Mouse (Mus musculus): Measurements from ENCODE around the gene Cttnbp2nl. TPM values are rescaled to one million over a fixed set of nuclear protein-coding genes. Genes with fewer than 3 reads are reported as not detected.

Cttnbp2nl gene
- polyA plus RNA-seq (2015; fragmentation: Nextera tagmentation; extraction: Ambion mirVana), result 32.9 and 34.5 TPM in 2 replicates

GRCm38 (mm10) chr3:105052937-105053697, at the start of gene Cttnbp2nl:
TSS of gene Cttnbp2nl (minus strand) at chr3:105053146.
- H3K9me3 ChIP-seq, result no peaks in the 10 kb centered on the region
- ATAC-seq (ENCODE audit: borderline replicate concordance, extremely low read depth, low FRiP score, low TSS enrichment), result peak; percentile 96
- 3% methylated on average over 29 of the region's 31 CpGs for WGBS
- no peaks in the 10 kb centered on the region for H3K36me3 ChIP-seq
- peak within 1 kb of the TSS; percentile 72 for H3K9ac ChIP-seq
- peak within 1 kb of the TSS; percentile 86 for H3K27ac ChIP-seq
- H3K27me3 ChIP-seq, result no peaks in the 10 kb centered on the region
- H3K4me3 ChIP-seq, result peak within 1 kb of the TSS; percentile 85
- H3K4me2 ChIP-seq, result peak within 1 kb of the TSS; percentile 84
- peaks cover 39% of the 10 kb centered on the region for H3K4me1 ChIP-seq

DNA sequence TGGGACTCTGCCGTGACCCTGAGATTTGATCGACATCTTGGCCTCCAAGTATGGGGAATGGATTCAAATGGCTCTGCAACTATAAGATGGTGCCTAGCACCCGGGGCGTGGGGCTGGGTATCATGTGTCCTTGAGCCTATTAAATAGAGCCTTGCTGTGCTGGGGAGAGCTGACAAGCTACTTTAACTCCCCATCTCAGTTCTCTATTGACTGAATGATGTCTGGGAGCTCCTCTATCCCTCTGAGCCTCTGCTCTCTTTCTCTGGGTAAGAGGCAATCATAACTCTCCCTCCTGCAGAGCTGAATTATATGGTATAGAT, 47.3 kb upstream of the Cttnbp2nl start:
- no peaks in the 10 kb centered on the region for H3K9me3 ChIP-seq
- no peaks in the 10 kb centered on the region for H3K4me1 ChIP-seq
- no peak overlapping the region for H3K4me2 ChIP-seq
- no peak for ATAC-seq (ENCODE audit: borderline replicate concordance, extremely low read depth, low FRiP score, low TSS enrichment)
- H3K36me3 ChIP-seq, result no peaks in the 10 kb centered on the region
- H3K9ac ChIP-seq, result no peak overlapping the region
- no peaks in the 10 kb centered on the region for H3K27me3 ChIP-seq
- no peak overlapping the region for H3K27ac ChIP-seq
- no peak overlapping the region for H3K4me3 ChIP-seq
- 66% methylated on average over 4 of the region's 4 CpGs for WGBS

- 28% methylated on average over 15 of the region's 15 CpGs for WGBS
- no peak for ATAC-seq (ENCODE audit: borderline replicate concordance, extremely low read depth, low FRiP score, low TSS enrichment)
- H3K4me3 ChIP-seq, result no peak overlapping the region
- no peak overlapping the region for H3K4me2 ChIP-seq
- H3K27me3 ChIP-seq, result no peaks in the 10 kb centered on the region
- H3K27ac ChIP-seq, result no peak overlapping the region
- H3K9ac ChIP-seq, result no peak overlapping the region
- H3K9me3 ChIP-seq, result no peaks in the 10 kb centered on the region
- H3K36me3 ChIP-seq, result no peaks in the 10 kb centered on the region
- no peaks in the 10 kb centered on the region for H3K4me1 ChIP-seq
Measured at GRCm38 (mm10) chr3:105099526-105100269, 46.8 kb upstream of the Cttnbp2nl start.

- Histone ChIP-seq H3K4me2 (no peak overlapping the region), H3K4me1 (no peaks in the 10 kb centered on the region), H3K9ac (no peak overlapping the region), H3K9me3 (no peaks in the 10 kb centered on the region), H3K4me3 (no peak overlapping the region), H3K36me3 (no peaks in the 10 kb centered on the region), H3K27ac (no peak overlapping the region), H3K27me3 (no peaks in the 10 kb centered on the region)
- ATAC-seq (ENCODE audit: borderline replicate concordance, extremely low read depth, low FRiP score, low TSS enrichment), result no peak
- 72% methylated on average over 4 of the region's 4 CpGs for WGBS
Measured at GRCm38 (mm10) chr3:105097581-105097980, 44.6 kb upstream of the Cttnbp2nl start.

GRCm38 (mm10) chr3:105095026-105095425, 42.1 kb upstream of the Cttnbp2nl start:
- WGBS, result 68% methylated on average over 5 of the region's 5 CpGs
- H3K9me3 ChIP-seq, result no peaks in the 10 kb centered on the region

DNA sequence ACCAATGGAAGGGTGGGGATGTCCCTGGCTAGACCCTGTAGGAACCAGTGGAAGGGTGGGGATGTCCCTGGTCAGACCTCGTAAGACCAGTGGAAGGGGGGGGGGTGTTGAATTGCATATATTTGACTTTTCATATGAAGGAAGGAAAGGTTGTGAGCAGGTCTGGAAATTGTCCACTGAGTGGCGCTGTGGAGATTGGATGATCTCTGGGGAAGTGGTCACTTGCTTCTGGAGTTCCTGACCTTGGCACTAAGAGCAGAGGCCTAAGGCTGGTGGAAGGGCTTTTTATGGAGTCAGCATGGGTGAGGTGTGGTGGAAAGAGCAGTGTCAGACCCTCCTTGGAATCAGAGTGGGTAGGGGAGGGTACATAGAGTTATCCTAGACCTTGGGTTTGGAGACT, 41.5 kb upstream of the Cttnbp2nl start:
- no peak overlapping the region for H3K27ac ChIP-seq
- H3K9ac ChIP-seq, result no peak overlapping the region
- ATAC-seq (ENCODE audit: borderline replicate concordance, extremely low read depth, low FRiP score, low TSS enrichment), result no peak
- H3K36me3 ChIP-seq, result no peaks in the 10 kb centered on the region
- H3K9me3 ChIP-seq, result no peaks in the 10 kb centered on the region
- H3K4me3 ChIP-seq, result no peak overlapping the region
- 56% methylated on average over 2 of the region's 2 CpGs for WGBS
- no peaks in the 10 kb centered on the region for H3K27me3 ChIP-seq
- no peaks in the 10 kb centered on the region for H3K4me1 ChIP-seq
- H3K4me2 ChIP-seq, result no peak overlapping the region

More at GRCm38 (mm10) chr3:105095026-105095425, 42.1 kb upstream of the Cttnbp2nl start:
- no peaks in the 10 kb centered on the region for H3K4me1 ChIP-seq
- no peaks in the 10 kb centered on the region for H3K27me3 ChIP-seq
- no peaks in the 10 kb centered on the region for H3K36me3 ChIP-seq
- no peak overlapping the region for H3K27ac ChIP-seq
- H3K4me3 ChIP-seq, result no peak overlapping the region
- no peak overlapping the region for H3K4me2 ChIP-seq
- no peak for ATAC-seq (ENCODE audit: borderline replicate concordance, extremely low read depth, low FRiP score, low TSS enrichment)
- no peak overlapping the region for H3K9ac ChIP-seq

DNA sequence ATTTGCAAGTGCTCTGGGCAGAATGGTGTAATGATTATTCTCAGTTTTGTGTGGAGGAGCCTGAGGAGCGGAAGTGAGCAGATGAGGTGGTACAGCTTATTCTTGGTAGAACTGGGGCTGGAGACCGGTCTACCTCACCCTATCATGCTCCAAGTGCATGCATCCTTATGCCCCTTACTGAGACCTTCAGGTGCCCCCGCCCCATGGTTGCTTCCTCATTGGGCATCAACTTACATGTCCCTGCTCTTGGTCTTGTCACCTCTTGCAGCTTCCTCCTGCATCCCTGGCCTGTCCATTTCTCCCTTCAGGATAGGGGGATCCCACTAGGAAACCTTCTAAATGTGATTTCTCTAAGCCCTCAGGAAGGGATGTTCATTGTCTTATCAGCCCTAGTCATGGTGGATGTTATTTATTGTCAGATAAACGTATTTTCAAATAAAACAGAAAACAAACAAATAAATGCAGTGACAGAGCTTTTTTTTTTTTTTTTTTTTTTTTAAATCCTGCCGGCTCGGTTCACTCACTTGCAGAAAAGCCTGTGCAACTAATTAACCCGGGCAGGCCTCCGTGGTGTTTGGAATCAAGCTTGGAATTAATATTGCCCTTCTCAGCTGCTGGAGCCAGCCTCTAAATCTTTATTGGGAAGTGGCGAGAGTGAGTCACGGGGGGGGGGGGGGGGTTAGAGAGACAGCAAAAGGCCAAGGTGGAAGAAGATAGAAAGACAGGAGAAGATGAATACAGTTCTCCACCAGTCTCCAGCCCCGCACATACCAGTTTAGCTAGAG, 40.0 kb upstream of the Cttnbp2nl start:
- no peak overlapping the region for H3K27ac ChIP-seq
- peaks cover 2% of the 10 kb centered on the region; the same call in 1 of the 2 replicates for H3K4me1 ChIP-seq
- no peak overlapping the region for H3K9ac ChIP-seq
- no peak overlapping the region for H3K4me3 ChIP-seq
- no peak for ATAC-seq (ENCODE audit: borderline replicate concordance, extremely low read depth, low FRiP score, low TSS enrichment)
- no peaks in the 10 kb centered on the region for H3K36me3 ChIP-seq
- WGBS, result 69% methylated on average over 11 of the region's 11 CpGs
- H3K4me2 ChIP-seq, result no peak overlapping the region
- no peaks in the 10 kb centered on the region for H3K27me3 ChIP-seq
- no peaks in the 10 kb centered on the region for H3K9me3 ChIP-seq

DNA sequence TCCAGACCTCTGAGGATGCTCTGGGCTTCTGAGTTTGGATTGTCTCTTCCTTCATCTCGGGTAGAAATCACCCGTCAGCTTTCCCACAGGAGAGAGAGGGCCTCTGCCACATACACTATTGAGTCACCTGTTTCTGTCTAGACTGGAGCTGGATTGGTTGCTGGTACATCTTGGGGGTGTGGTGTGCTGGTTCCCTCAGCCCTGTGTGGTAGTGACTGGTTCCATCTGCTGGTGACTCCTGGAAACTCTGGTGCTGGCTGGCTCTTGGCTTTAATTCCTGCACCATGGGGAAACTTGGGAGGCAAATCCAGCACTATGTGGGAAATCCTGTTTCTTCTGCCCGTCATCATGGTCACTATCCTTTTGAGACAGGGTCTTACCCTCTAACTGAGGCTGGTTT, 38.0 kb upstream of the Cttnbp2nl start:
- 18% methylated on average over 3 of the region's 3 CpGs for WGBS

GRCm38 (mm10) chr3:105090147-105090546, 37.2 kb upstream of the Cttnbp2nl start:
- H3K27me3 ChIP-seq, result no peaks in the 10 kb centered on the region
- no peak overlapping the region for H3K9ac ChIP-seq
- H3K9me3 ChIP-seq, result no peaks in the 10 kb centered on the region
- 88% methylated on average over 7 of the region's 7 CpGs for WGBS
- H3K27ac ChIP-seq, result no peak overlapping the region
- ATAC-seq (ENCODE audit: borderline replicate concordance, extremely low read depth, low FRiP score, low TSS enrichment), result no peak
- H3K4me2 ChIP-seq, result no peak overlapping the region
- no peaks in the 10 kb centered on the region for H3K36me3 ChIP-seq
- no peak overlapping the region for H3K4me3 ChIP-seq
- peaks cover 4% of the 10 kb centered on the region; the same call in 1 of the 2 replicates for H3K4me1 ChIP-seq

More for the DNA sequence above, 38.0 kb upstream of the Cttnbp2nl start:
- H3K4me2 ChIP-seq, result no peak overlapping the region
- no peaks in the 10 kb centered on the region for H3K27me3 ChIP-seq
- peaks cover 4% of the 10 kb centered on the region; the same call in 1 of the 2 replicates for H3K4me1 ChIP-seq
- no peak overlapping the region for H3K27ac ChIP-seq
- no peak overlapping the region for H3K9ac ChIP-seq
- peak; percentile 72; the same call in 1 of the 2 replicates for ATAC-seq (ENCODE audit: borderline replicate concordance, extremely low read depth, low FRiP score, low TSS enrichment)
- H3K9me3 ChIP-seq, result no peaks in the 10 kb centered on the region
- no peak overlapping the region for H3K4me3 ChIP-seq
- no peaks in the 10 kb centered on the region for H3K36me3 ChIP-seq

- no peak for ATAC-seq (ENCODE audit: borderline replicate concordance, extremely low read depth, low FRiP score, low TSS enrichment)
- Histone ChIP-seq H3K36me3 (no peaks in the 10 kb centered on the region), H3K4me1 (peaks cover 4% of the 10 kb centered on the region; the same call in 1 of the 2 replicates), H3K9me3 (no peaks in the 10 kb centered on the region), H3K4me2 (no peak overlapping the region), H3K4me3 (no peak overlapping the region), H3K9ac (no peak overlapping the region), H3K27me3 (no peaks in the 10 kb centered on the region), H3K27ac (no peak overlapping the region)
- 83% methylated on average over 2 of the region's 2 CpGs for WGBS
Measured at GRCm38 (mm10) chr3:105088638-105089037, 35.7 kb upstream of the Cttnbp2nl start.

DNA sequence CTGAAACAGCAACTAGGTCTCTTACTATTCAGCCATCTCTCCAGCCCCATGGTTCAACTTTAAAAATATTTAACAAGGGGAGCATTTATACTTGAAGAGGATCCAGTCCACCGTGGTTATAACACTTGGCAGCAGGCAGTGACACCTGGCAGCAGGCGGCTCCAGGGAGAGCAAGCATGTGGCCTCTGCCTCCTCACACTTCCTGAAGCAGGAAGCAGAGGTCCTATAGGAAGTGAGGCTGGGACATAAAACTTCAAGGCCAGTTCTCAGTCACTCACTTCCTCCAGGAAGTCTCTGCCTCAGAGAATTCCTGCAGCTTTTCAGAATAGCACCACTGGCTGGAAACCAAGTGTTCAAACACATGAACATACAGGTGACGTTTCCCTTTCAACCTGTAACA, 34.4 kb upstream of the Cttnbp2nl start:
- Histone ChIP-seq H3K36me3 (no peaks in the 10 kb centered on the region), H3K4me1 (peaks cover 4% of the 10 kb centered on the region; the same call in 1 of the 2 replicates), H3K4me2 (no peak overlapping the region), H3K27ac (peak overlapping the region; percentile 71), H3K9ac (no peak overlapping the region), H3K9me3 (no peaks in the 10 kb centered on the region), H3K27me3 (no peaks in the 10 kb centered on the region), H3K4me3 (no peak overlapping the region)
- WGBS, result 23% methylated on average over 3 of the region's 3 CpGs
- peak; percentile 49; the same call in 1 of the 2 replicates for ATAC-seq (ENCODE audit: borderline replicate concordance, extremely low read depth, low FRiP score, low TSS enrichment)

Measured in lung, embryonic 15.5 days (tissue).